Mouse (Mus musculus) megakaryocyte, embryonic 14.5 days (primary cell): ENCODE results near the gene Larp4.

Source experiments
- FLI1 ChIP-seq: IDR thresholded peaks from 2 replicates; pipeline ENCODE4 v1.6.1; 2012; ENCODE audit warnings: low read length, inconsistent platforms, mixed read lengths
- GATA1 ChIP-seq: IDR thresholded peaks from 3 replicates; pipeline ENCODE4 v1.6.1; 2012; ENCODE audit warnings: mixed read lengths, low read length, inconsistent platforms, borderline replicate concordance

GRCm38 (mm10) chr15:100029497-100029896, 59.6 kb downstream of the Larp4 start:
- TF ChIP-seq GATA1 (no peak), FLI1 (no peak)
